In genomic region chr11:5571856-5572255, GRCm38 (mm10) we compare ENCODE assay signal across 1 mouse cellular context.
TF ChIP-seq lines count a peak whose summit lies in the region.

No protein-coding gene starts in this region.

TF ChIP-seq in MEL, 35 proteins besides CTCF, POLR2A, EP300 and RAD21 (continued from another document):
- TF ChIP-seq RCOR1 (IDR thresholded peaks at IDR 0.05; ENCODE audit: low read depth, low read length) (peak; percentile 64; the same call in 1 of the 2 replicates), ZKSCAN1 (IDR thresholded peaks at IDR 0.05; ENCODE audit: low read depth, low read length) (no peak), USF1 (IDR thresholded peaks at IDR 0.05; ENCODE audit: low read depth, low read length) (no peak), BHLHE40 (IDR thresholded peaks at IDR 0.05; ENCODE audit: borderline replicate concordance, low read depth, low read length) (0 out of 2 replicates have a peak, but pooled peaks have one; percentile 26), CHD1 (IDR thresholded peaks at IDR 0.05; ENCODE audit: low read depth, low read length) (no peak), NRF1 (IDR thresholded peaks at IDR 0.05; ENCODE audit: insufficient read depth, low read depth, low read length, poor library complexity, severe bottlenecking) (no peak), GABPA (IDR thresholded peaks at IDR 0.05; ENCODE audit: low read depth, low read length) (no peak), MAX (IDR thresholded peaks at IDR 0.05; ENCODE audit: low read length) (no peak), MYC (IDR thresholded peaks at IDR 0.05; ENCODE audit: low read depth, low read length) (peak; percentile 54; the same call in 1 of the 2 replicates), ETS1 (IDR thresholded peaks at IDR 0.05; ENCODE audit: low read depth, low read length) (peak; percentile 80), USF2 (IDR thresholded peaks at IDR 0.05; ENCODE audit: borderline replicate concordance in 1 of 2, insufficient read depth in 1 of 2, low read depth in 1 of 2, low read length in 2 of 2) (no peak), SIN3A (IDR thresholded peaks at IDR 0.05; ENCODE audit: low read length) (peak; percentile 81), ZNF384 (IDR thresholded peaks at IDR 0.05; ENCODE audit: low read depth, low read length) (peak; percentile 74), POLR2AphosphoS5 (IDR thresholded peaks at IDR 0.05; ENCODE audit: borderline replicate concordance, low read depth, low read length) (no peak), HCFC1 (IDR thresholded peaks at IDR 0.05; ENCODE audit: low read depth, low read length) (no peak), TBP (IDR thresholded peaks at IDR 0.05; ENCODE audit: low read depth, low read length) (0 out of 2 replicates have a peak, but pooled peaks have one; percentile 38), CHD2 (IDR thresholded peaks at IDR 0.05; ENCODE audit: low read length) (no peak), MYB (IDR thresholded peaks at IDR 0.05; ENCODE audit: low read depth, low read length) (peak; percentile 44; the same call in 1 of the 2 replicates), GATA1 (IDR thresholded peaks at IDR 0.05; ENCODE audit: low read depth, low read length) (peak; percentile 94), MEF2A (IDR thresholded peaks at IDR 0.05; ENCODE audit: extremely low read depth, insufficient replicate concordance, low read depth, low read length, poor library complexity, severe bottlenecking) (no peak), NELFE (IDR thresholded peaks at IDR 0.05; ENCODE audit: low read depth, low read length) (no peak), SMC3 (IDR thresholded peaks at IDR 0.05; ENCODE audit: low read depth, low read length) (no peak), POLR2AphosphoS2 (IDR thresholded peaks at IDR 0.05; ENCODE audit: low read length) (peak; percentile 50; the same call in 1 of the 2 replicates), MAFK (IDR thresholded peaks at IDR 0.05; ENCODE audit: borderline replicate concordance, low read depth, low read length) (peak; percentile 55; the same call in 1 of the 2 replicates)
